Comparison of ENCODE assay signal across 9 mouse cellular contexts in the genomic region with DNA sequence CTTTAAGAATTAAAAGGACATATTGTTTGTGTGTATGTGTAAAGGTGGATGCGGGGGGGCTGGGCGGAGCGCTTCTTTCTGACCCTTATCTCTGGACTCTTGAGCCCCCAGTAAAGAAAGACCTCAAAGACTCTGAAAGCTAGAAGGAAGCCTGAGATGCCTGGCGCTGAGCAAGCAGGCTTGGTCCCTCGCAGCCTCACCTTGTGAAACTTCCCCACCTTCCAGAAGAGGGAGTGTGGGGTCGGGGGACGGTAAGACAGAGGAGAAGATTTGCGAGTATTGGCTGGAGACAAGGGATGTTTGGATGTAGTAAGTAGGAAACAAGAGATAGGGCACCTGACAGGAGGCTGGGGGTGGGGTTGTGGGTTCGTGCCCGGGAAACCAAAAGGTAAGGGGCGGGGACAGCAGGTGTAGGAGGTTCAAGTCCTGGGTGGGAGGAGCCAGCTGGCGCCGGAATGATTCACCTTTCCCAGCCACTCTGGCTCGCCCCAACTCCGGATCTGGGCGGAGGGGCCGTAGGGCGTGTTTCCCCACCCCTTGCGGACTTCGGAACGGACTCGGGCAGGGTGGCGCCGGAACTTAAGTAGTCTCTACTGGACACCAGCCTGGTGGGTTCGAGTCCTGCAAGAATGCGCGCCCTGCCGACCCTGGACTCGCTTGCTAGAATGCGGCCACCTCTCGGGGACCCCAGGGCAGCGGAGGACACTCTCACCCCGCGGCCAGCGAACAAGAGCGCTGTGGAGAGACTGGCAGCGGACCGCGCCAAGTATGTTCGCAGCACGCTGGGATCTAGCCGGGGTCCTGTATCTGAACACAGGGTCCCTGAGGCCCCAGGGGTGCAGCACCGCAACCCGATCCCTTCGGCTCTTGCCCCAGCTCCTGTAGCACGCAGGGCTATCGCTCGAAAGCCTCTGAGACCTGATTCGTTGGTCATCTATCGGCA. TPM values are rescaled to one million over a fixed set of nuclear protein-coding genes. Genes with fewer than 3 reads are reported as not detected.
DNase-seq lines count a peak whose midpoint lies in the region; ATAC-seq and TF ChIP-seq lines count a peak whose summit lies in the region.
"Had no signal": no experiment of that assay in that cellular context is flagged by ENCODE, and none has a peak within 500 bp of the region (broad histone marks: within the 10 kb centered on the region; RNA-seq: fewer than 3 reads in every experiment).

A gene (plus strand): TSS at position 450 of the 943 bp plus-strand sequence.

- no peak for TF ChIP-seq EP300 in heart, postnatal 0 days (IDR thresholded peaks at IDR 0.05; ENCODE audit: low read depth)
- no peak for TF ChIP-seq EP300 in stomach, postnatal 0 days (optimal IDR thresholded peaks at IDR 0.05)

- DNase-seq in gastrocnemius, adult 2 months: peak; percentile 16
- DNase-seq in gastrocnemius, postnatal 14 days: no peak
- peak; percentile 51 for DNase-seq in embryo, embryonic 10.5 days (ENCODE audit: low spot score)
- no peak for DNase-seq in heart, postnatal 0 days (ENCODE audit: low spot score)
- DNase-seq in kidney, postnatal 4 days: peak; percentile 81 to 90
- peak; percentile 97 for DNase-seq in stomach, postnatal 0 days (ENCODE audit: low spot score)
- no peak for DNase-seq in B cell, adult 2 months

- 2% methylated on average over 50 of the region's 50 CpGs for WGBS in heart, postnatal 0 days
- WGBS in stomach, postnatal 0 days: 3% methylated on average over 50 of the region's 50 CpGs

- peaks cover 37% of the 10 kb centered on the region for H3K27me3 ChIP-seq in heart, postnatal 0 days (ENCODE audit: control insufficient read depth, insufficient read depth, low read length)
- no peaks in the 10 kb centered on the region for H3K27me3 ChIP-seq in stomach, postnatal 0 days (ENCODE audit: control insufficient read depth, insufficient read depth, low read length)

- peak within 1 kb of the TSS; percentile 96 for H3K4me2 ChIP-seq in heart, postnatal 0 days (ENCODE audit: low read depth, low read length)
- peak within 1 kb of the TSS; percentile 74 for H3K4me2 ChIP-seq in stomach, postnatal 0 days (replicated peaks; ENCODE audit: low read depth)

- intact Hi-C loops in gastrocnemius, adult 2 months (cut with DNase I): no loop called here
- intact Hi-C loops in gastrocnemius, postnatal 14 days (cut with DNase I; ENCODE audit: low total_unique reads): no loop called here

- no peak for TF ChIP-seq CTCF in gastrocnemius, adult 2 months (IDR thresholded peaks at IDR 0.05)
- no peak for TF ChIP-seq CTCF in heart, postnatal 0 days (IDR thresholded peaks at IDR 0.05; ENCODE audit: low read depth)
- peak; percentile 44; the same call in 1 of the 2 replicates for TF ChIP-seq CTCF in stomach, postnatal 0 days (IDR thresholded peaks at IDR 0.05; ENCODE audit: low read depth)

- H3K4me3 ChIP-seq in gastrocnemius, adult 2 months: peak within 1 kb of the TSS; percentile 59
- peak within 1 kb of the TSS; percentile 57 for H3K4me3 ChIP-seq in heart, postnatal 0 days (ENCODE audit: low read depth, low read length)
- peak within 1 kb of the TSS; percentile 65 for H3K4me3 ChIP-seq in stomach, postnatal 0 days (ENCODE audit: low read depth, low read length)

- no peaks in the 10 kb centered on the region for H3K9me3 ChIP-seq in heart, postnatal 0 days (replicated peaks; ENCODE audit: control insufficient read depth, low read length)
- no peaks in the 10 kb centered on the region for H3K9me3 ChIP-seq in stomach, postnatal 0 days (ENCODE audit: control insufficient read depth, low read length)

- peak; percentile 44 for ATAC-seq in heart, postnatal 0 days (ENCODE audit: insufficient read depth, low read depth)
- ATAC-seq in megakaryocyte-erythroid progenitor cell, adult 5-6 weeks (replicated peaks; ENCODE audit: low FRiP score, low TSS enrichment, poor library complexity, severe bottlenecking): peak; percentile 12
- peak; percentile 95 for ATAC-seq in stomach, postnatal 0 days (ENCODE audit: low FRiP score, low TSS enrichment)

- no peaks in the 10 kb centered on the region for H3K36me3 ChIP-seq in heart, postnatal 0 days (replicated peaks; ENCODE audit: control insufficient read depth, insufficient read depth, low read length)
- H3K36me3 ChIP-seq in stomach, postnatal 0 days (ENCODE audit: control insufficient read depth, insufficient read depth, low read length): no peaks in the 10 kb centered on the region
- H3K36me3 ChIP-seq: G1E had no signal

- no peak within 1 kb of the TSS for H3K27ac ChIP-seq in gastrocnemius, adult 2 months
- no peak within 1 kb of the TSS for H3K27ac ChIP-seq in heart, postnatal 0 days (ENCODE audit: low read depth)
- H3K27ac ChIP-seq in stomach, postnatal 0 days (replicated peaks): peak within 1 kb of the TSS; percentile 87

- H3K4me1 ChIP-seq in heart, postnatal 0 days (ENCODE audit: control insufficient read depth, insufficient read depth): peaks cover 18% of the 10 kb centered on the region
- H3K4me1 ChIP-seq in stomach, postnatal 0 days (replicated peaks; ENCODE audit: control insufficient read depth, insufficient read depth): 0 out of 2 replicates have a peak, but pooled peaks cover 2% of the 10 kb centered on the region

- peak within 1 kb of the TSS; percentile 33 for H3K9ac ChIP-seq in heart, postnatal 0 days (replicated peaks; ENCODE audit: low read depth, low read length)
- peak within 1 kb of the TSS; percentile 78 for H3K9ac ChIP-seq in stomach, postnatal 0 days (ENCODE audit: low read length)

RNA-seq across cellular contexts. Expression of the gene that starts here (rescaled TPM):
- not detected for total RNA-seq in gastrocnemius, adult 2 months (2021)
- total RNA-seq in gastrocnemius, postnatal 14 days (2021): not detected
- 0.27 and 0.84 TPM in 2 replicates for total RNA-seq in heart, postnatal 0 days (2014; rRNA removed; ENCODE audit: low replicate concordance)
- polyA plus RNA-seq in heart, postnatal 0 days (2015; fragmentation: Nextera tagmentation; extraction: Ambion mirVana): 0.57 and 1.6 TPM in 2 replicates
- 0.35 and 1.1 TPM in 2 replicates for total RNA-seq in megakaryocyte-erythroid progenitor cell, adult 5-6 weeks (2014; fragmentation: Nextera tagmentation)
- total RNA-seq in megakaryocyte-erythroid progenitor cell, adult 5-6 weeks (2017): 3.0 and 3.9 TPM in 2 replicates
- 9.1 and 9.5 TPM in 2 replicates for polyA plus RNA-seq in stomach, postnatal 0 days (2015; fragmentation: Nextera tagmentation; extraction: Ambion mirVana)
- polyA plus RNA-seq: G1E had no signal

Comparison
In these comparisons a context has a peak if more than half of its experiments do, and no peak if none do; other contexts are left out.
1. Peak in DNase-seq and H3K4me3 ChIP-seq in gastrocnemius, adult 2 months; RNA of the gene not detected or under 1 TPM.
2. DNase-seq: peak in embryo, embryonic 10.5 days (single experiment), kidney, postnatal 4 days (2 of 2) and stomach, postnatal 0 days (single experiment); none in gastrocnemius, postnatal 14 days (single experiment), heart, postnatal 0 days (single experiment) and B cell, adult 2 months (0 of 2).
3. ATAC-seq: peak in every context shown above with its lines; median percentile 95 in stomach, postnatal 0 days; 44 in heart, postnatal 0 days; 12 in megakaryocyte-erythroid progenitor cell, adult 5-6 weeks.
4. Peak in every context shown above with its lines, with median percentiles within 50 percentile points of each other: H3K4me3 ChIP-seq.